Mouse (Mus musculus): Measurements from ENCODE around the gene Ttc7b.

GRCm38 (mm10) chr12:100400119-100400518 lies 120.5 kb downstream of the Ttc7b start:
- TF ChIP-seq POLR2A (IDR thresholded peaks at IDR 0.05; ENCODE audit: insufficient read length, low read depth) (no peak), POLR2AphosphoS2 (IDR thresholded peaks at IDR 0.05; ENCODE audit: insufficient read length, low read depth) (no peak)
